Mouse (Mus musculus) heart, postnatal 14 days (tissue): ENCODE data around the gene Mrpl58. TPM values are rescaled to one million over a fixed set of nuclear protein-coding genes. Genes with fewer than 3 reads are reported as not detected.
"Not testable (repeated sequence)": the region's sequence is repeated elsewhere in the genome, so short reads cannot be mapped to it uniquely, and the experiment has no call there.

Experiments used
- DNase-seq, 2 experiments: peaks; one replicate each; pipeline ENCODE4 v3.0.0; 2021 to 2022
- intact Hi-C: fragments of 180-260 bp; cut with DNase I; formaldehyde crosslinking; loops from one replicate; pipeline ENCODE4 v1.15.1; 2025
- microRNA-seq, 2 experiments: library from miRNA; unstranded; fragments of <30 nt; microRNA quantifications; one replicate each; pipeline ENCODE4 v1.2.0; 2021 to 2022
- total RNA-seq, 2 experiments: library from RNA; stranded (reverse); gene quantifications; 2 replicates each; pipeline ENCODE4 v1.2.3; 2021

The Mrpl58 gene
- total RNA-seq, 2 experiments from 2014 or later, result 128 to 140 TPM

DNA sequence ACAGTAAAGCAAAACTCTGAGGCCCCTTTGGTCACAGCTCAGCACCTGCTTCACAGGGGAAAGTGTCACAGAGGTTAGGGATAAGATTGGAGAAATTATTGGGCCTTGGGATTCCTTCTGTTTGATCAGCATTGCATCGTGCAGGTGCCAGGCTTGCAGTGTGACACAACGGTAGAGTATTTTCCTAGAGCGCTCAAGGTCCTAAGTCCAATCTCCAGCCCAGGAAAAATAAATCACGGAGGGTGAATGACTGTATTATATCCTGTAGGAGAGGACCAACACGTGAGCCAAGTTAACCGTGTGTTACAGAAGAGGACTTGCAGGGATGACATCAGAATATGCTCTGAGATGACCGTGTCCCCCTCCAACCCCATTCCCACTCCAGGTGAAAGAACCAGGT is 46.6 kb downstream of the Mrpl58 start:
- intact Hi-C loops, result no loop called here
- DNase-seq, result no peak

DNA sequence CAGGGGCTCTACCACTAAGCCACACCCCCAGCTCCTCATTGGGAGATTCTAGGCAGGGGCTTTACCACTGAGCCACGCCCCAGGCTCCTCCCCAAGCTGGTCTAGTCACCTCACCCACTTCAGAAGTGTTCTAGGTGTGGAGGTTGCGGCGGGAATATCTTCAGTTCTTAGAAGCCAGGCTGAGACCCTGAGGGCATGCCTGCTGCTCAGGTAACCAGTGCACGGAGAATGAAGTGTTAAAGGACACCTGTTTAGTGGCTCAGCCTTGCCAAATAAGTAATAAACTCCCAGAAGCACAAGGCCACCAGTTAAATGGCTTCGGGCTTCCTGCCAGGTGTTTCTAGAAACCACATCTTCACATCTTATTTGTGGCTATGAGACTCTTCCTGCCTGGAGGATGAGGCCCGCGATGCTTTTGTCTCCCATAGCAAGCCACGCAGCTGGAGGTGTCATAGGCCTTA is 48.3 kb downstream of the Mrpl58 start:
- intact Hi-C loops, result no loop called here
- no peak for DNase-seq

DNA sequence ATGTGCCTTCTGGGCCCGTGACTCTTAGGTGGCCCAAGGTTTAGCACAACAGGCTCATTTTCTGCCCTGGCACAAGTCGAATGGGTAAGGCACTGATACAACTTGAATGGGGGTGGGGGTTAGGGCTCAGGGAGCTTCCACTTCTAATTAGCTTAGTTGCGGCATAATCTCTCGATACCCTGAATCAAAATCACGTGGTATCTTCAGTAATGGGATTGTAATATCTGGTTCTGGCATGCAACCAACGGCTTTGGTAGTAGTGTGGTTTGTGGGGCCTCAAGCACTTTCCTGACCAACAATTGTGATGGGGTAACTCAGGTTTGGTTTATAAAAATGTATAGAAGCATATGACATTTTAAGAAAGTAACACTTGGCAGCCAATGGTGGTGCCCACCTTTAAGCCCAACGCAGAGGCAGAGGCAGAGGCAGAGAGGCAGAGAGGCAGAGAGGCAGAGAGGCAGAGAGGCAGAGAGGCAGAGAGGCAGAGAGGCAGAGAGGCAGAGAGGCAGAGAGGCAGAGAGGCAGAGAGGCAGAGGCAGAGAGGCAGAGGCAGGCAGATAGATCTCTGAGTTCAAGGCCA is 48.8 kb downstream of the Mrpl58 start:
- intact Hi-C loops, result no loop called here
- DNase-seq, result no peak

DNA sequence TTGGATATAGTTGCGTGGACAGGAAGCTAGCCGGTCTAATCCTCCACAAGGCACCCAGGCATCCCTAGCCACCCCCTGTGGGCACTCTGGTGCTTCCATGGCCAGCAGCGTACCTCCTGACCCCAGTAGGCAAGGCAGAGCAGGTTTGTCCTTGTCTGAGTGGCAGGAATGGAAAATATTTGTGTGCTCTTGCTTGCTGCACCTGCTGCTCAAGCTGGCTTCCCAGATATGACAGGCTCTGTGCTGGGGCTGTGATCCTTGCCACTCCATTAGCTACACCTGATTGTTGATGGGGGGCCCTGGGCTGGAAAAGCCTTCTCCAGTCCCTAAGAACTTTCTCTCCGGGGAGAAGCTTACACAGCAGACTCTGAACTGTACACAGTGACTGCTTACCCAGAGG is 49.8 kb downstream of the Mrpl58 start:
- intact Hi-C loops, result no loop called here
- no peak for DNase-seq

DNA sequence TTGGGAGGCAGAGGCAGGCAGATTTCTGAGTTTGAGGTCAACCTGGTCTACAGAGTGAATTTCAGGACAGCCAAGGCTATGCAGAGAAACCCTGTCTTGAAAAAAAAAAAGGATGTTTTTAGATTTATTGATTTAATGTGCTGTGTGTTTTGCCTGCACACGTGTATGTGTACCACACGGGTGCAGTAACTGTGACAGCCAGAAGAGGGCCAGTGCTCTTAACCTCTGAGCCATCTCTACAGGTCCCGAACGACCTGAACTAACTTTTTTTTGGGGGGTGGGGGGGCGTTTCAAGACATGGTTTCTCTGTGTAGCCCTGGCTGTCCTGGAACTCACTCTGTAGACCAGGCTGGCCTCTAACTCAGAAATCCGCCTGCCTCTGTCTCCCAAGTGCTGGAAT is 51.3 kb downstream of the Mrpl58 start:
- intact Hi-C loops, DNase-seq: not testable (repeated sequence)

DNA sequence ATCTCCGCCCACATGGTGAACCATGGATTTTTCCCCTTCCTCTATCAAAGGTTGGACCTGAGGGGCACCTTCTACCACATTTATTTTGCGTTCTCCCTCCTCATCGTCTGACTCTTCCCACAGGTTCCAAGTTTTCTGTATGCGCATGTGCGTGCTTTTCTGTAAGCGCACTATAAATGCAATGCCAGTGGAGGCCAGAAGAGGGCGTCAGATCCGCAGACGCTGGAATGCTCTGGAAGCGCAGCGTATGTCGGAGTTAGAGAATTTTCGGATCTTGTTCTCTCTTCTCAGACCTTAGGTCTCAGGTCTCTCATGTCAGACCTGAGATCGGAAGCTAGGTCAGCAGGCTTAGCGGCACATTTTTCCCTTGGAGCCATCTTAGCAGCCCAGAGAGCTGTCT is 52.1 kb downstream of the Mrpl58 start:
- DNase-seq, result no peak
- intact Hi-C loops, result no loop called here

DNA sequence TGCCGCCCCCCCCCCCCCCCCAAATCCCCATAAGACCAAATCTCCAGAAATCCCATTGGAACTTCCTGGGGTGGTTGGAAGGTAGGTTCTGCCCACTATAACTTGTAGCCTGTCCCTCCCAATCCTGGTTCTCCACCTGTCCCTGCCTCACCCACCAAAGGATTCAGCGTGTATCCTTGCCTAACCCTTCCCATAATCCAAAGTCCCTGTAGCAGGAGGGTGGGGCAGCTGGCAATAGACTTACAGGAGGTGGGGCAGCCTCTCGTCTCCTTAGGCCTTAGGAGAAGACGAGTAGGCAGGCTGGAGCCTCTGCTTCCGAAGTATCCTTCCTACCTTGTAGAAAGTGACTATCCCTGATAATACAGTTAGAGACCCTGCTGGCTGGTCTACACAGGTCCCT is 52.6 kb downstream of the Mrpl58 start:
- intact Hi-C loops, result no loop called here
- no peak for DNase-seq

DNA sequence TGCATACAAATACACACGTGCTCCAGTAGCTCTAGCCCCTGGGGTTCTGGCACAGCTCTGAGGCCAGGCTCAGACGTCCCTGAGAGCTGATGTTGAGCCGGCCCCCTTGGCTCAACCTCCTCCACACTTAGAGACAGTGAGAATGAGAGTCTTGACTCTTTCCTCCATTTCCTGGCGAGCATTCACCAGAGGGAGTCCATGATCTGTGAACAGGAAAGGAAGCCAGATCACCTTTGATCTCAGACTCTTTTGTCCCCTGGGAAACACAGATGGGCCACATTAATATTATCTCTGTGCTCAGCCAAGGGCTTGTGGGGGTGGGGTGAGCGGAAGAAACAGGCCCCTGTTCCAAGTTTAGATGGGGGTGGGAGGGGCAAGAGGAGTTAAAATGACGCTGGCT is 53.9 kb downstream of the Mrpl58 start:
- intact Hi-C loops, result no loop called here
- DNase-seq, result no peak

DNA sequence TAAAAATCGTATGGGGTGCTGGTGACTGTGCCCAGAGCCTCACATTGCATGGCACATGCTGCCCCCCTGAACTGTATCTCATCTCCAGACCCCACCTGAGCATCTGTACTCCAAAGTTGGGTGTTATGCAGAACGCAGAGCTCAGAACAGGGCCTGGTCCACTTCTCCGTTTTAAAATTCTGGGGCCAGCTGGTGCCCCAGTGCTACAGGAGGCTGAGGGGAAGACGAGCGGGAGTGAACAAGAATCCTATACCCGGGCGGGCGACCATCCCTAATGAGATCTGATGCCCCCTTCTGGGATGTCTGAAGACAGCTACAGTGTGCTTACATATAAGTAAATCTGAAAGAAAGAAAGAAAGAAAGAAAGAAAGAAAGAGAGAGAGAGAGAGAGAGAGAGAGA is 57.4 kb downstream of the Mrpl58 start:
- intact Hi-C loops, result no loop called here
- DNase-seq, result no peak

DNA sequence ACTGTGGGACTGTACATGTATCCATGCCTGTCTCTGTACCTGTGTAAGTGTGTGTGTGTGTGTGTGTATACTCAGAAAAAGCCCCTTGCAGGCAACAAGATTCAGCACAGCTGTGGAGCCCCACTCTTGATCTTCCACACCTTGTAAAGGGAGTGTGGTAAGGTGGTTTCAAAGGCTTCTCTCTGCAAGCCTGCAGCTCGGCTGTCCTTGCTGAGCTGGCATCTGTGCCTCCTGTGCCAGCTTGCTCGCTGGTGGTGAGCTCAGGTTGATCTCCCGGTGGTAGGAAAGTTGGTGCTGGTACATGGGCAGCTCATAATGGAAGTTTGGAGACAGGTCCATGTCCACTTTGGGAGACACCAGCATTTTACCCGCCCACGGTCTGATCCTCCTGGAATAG is 58.3 kb downstream of the Mrpl58 start:
- DNase-seq, result no peak
- intact Hi-C loops, result no loop called here

Small RNAs within 50 kb of the gene (microRNA-seq; reads per million reads assigned to microRNA genes)
- gene Mir3968, result 0 to 0.24 reads per million in 2 experiments

Other genes starting within 250 kb of the Mrpl58 start
- 10 to 100 TPM; 12.7 to 13.5 TPM for gene Slc9a3r1, start 240.4 kb upstream of the Mrpl58 start, total RNA-seq
- gene Tmem104, start 216.3 kb upstream of the Mrpl58 start, total RNA-seq, result 1 to 10 TPM; 9.5 to 9.6 TPM
- gene Nat9, start 215.9 kb upstream of the Mrpl58 start, total RNA-seq, result 10 to 100 TPM; 17.0 to 17.1 TPM
- gene Grin2c, start 136.5 kb upstream of the Mrpl58 start, total RNA-seq, result under 1 TPM; 0.10 to 0.15 TPM
- gene Fdxr, start 126.7 kb upstream of the Mrpl58 start, total RNA-seq, result 1 to 10 TPM; 7.0 to 7.5 TPM
- gene Fads6, start 106.1 kb upstream of the Mrpl58 start, total RNA-seq, result 1 to 10 TPM; 1.2 to 1.3 TPM
- not detected for gene Otop2, start 96.6 kb upstream of the Mrpl58 start, total RNA-seq
- under 1 TPM in 1 of 2 experiments, not detected in 1; 0.14 TPM for gene Ush1g, start 81.7 kb upstream of the Mrpl58 start, total RNA-seq
- not detected for gene Otop3, start 69.0 kb upstream of the Mrpl58 start, total RNA-seq
- 1 to 10 TPM; 5.2 to 6.6 TPM for gene Hid1, start 36.0 kb upstream of the Mrpl58 start, total RNA-seq
- gene Cdr2l, start 21.8 kb upstream of the Mrpl58 start, total RNA-seq, result 1 to 10 TPM; 8.7 to 9.9 TPM
- gene Atp5h, start 16.2 kb downstream of the Mrpl58 start, total RNA-seq, result 1,000 to 10,000 TPM; 2,066 to 2,137 TPM
- gene Kctd2, start 16.4 kb downstream of the Mrpl58 start, total RNA-seq, result 10 to 100 TPM; 22.2 to 25.2 TPM
- gene Trim80, start 36.8 kb downstream of the Mrpl58 start, total RNA-seq, result under 1 TPM in 1 of 2 experiments, not detected in 1; 0.29 TPM
- 1 to 10 TPM in 1 of 2 experiments, not detected in 1; 5.1 TPM for gene Slc16a5, start 58.7 kb downstream of the Mrpl58 start, total RNA-seq
- gene Armc7, start 71.9 kb downstream of the Mrpl58 start, total RNA-seq, result 1 to 10 TPM; 1.3 to 1.7 TPM
- gene Nt5c, start 88.1 kb downstream of the Mrpl58 start, total RNA-seq, result 10 to 100 TPM; 15.2 to 17.3 TPM
- gene Jpt1, start 110.6 kb downstream of the Mrpl58 start, total RNA-seq, result 100 to 1,000 TPM; 159 to 196 TPM
- 100 to 1,000 TPM; 165 to 189 TPM for gene Sumo2, start 132.5 kb downstream of the Mrpl58 start, total RNA-seq
- gene Nup85, start 160.7 kb downstream of the Mrpl58 start, total RNA-seq, result 10 to 100 TPM; 20.9 to 22.3 TPM
- 10 to 100 TPM; 67.0 to 69.9 TPM for gene Mrps7, start 200.2 kb downstream of the Mrpl58 start, total RNA-seq
- gene Gga3, start 200.3 kb downstream of the Mrpl58 start, total RNA-seq, result 10 to 100 TPM; 17.8 to 19.0 TPM
- gene Mif4gd, start 209.2 kb downstream of the Mrpl58 start, total RNA-seq, result 10 to 100 TPM; 41.0 to 46.6 TPM
- gene Slc25a19, start 224.5 kb downstream of the Mrpl58 start, total RNA-seq, result 10 to 100 TPM; 42.2 to 43.0 TPM